Mouse (Mus musculus): ENCODE measurements around the gene Hcst.

GRCm38 (mm10) chr7:30380061-30380460 is 39.6 kb downstream of the Hcst start:
- TF ChIP-seq CTCF (IDR thresholded peaks at IDR 0.05; ENCODE audit: low read depth, low read length) (no peak), POLR2A (IDR thresholded peaks at IDR 0.05; ENCODE audit: extremely low read depth, insufficient read depth, low read length) (no peak)
